Mouse (Mus musculus) bone marrow, adult 2 months (tissue): ENCODE data around the gene Iqch.

Experiments used
- CTCF ChIP-seq: fragments of 200-500 bp; IDR thresholded peaks from 2 replicates; pipeline ENCODE4 v1.5.1; 2011; ENCODE audit warnings: low read length, control low read depth; ENCODE audit not compliant: control insufficient read depth, insufficient read depth
- POLR2A ChIP-seq: fragments of 200-500 bp; IDR thresholded peaks from 2 replicates; pipeline ENCODE4 v1.6.1; 2011; ENCODE audit warnings: low read depth, mild to moderate bottlenecking, control low read depth, low read length, borderline replicate concordance; ENCODE audit not compliant: control insufficient read depth

- TF ChIP-seq CTCF (no peak), POLR2A (no peak)
Observed at GRCm38 (mm10) chr9:63596660-63597059, 5.6 kb downstream of the Iqch start.
